Mouse (Mus musculus) liver, embryonic 14.5 days (tissue): ENCODE data around the gene Zscan25.

ENCODE experiments used
- CTCF ChIP-seq: IDR thresholded peaks from 2 replicates; pipeline ENCODE4 v1.5.1; 2016; ENCODE audit warnings: antibody characterized with exemption, low read depth, control low read depth
- EP300 ChIP-seq: IDR thresholded peaks from 2 replicates; pipeline ENCODE4 v1.6.1; 2016; ENCODE audit warnings: antibody characterized with exemption, low read depth

DNA sequence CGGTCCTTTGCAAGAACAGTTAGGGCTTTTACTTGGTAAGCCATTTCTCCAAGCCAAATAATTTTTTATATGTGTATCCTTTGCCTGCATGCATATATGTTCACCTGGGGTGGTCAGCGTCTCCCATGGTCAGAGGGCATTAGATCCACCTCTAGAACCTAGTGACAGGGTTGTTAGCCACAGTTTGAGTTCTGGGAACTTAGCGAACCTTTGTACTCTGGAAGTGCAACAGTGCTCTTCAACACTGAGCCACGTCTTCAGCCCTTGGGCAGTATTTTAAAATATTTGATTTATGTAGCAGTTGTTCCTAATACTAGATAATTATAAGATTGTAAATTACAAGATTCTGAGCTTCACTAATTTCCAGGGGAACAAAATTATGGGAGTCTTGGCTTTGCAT is 49.7 kb upstream of the Zscan25 start:
- no peak for TF ChIP-seq CTCF
- no peak for TF ChIP-seq EP300
